Mouse (Mus musculus) lung, embryonic 14.5 days (tissue): ENCODE measurements around the gene Map3k5. TPM values are rescaled to one million over a fixed set of nuclear protein-coding genes. Genes with fewer than 3 reads are reported as not detected.

Source experiments
- ATAC-seq: fragments of 200-750 bp; cut with Nextera tagmentation; 2 replicates; pipeline ENCODE4 v1.8.0; 2017; ENCODE audit warnings: mild to moderate bottlenecking, moderate TSS enrichment, moderate library complexity; ENCODE audit not compliant: insufficient read depth
- DNase-seq: peaks from one replicate; pipeline ENCODE4 v3.0.0-alpha.2; 2015
- H3K27ac ChIP-seq: fragments of 300-500 bp; sonication (generic); 2 replicates; pipeline ENCODE4 v1.5.1; 2014; ENCODE audit warnings: low read depth, mild to moderate bottlenecking, moderate library complexity
- H3K27me3 ChIP-seq: fragments of 300-500 bp; sonication (generic); 2 replicates; pipeline ENCODE4 v1.6.1; 2014; ENCODE audit warnings: low read length, control low read depth; ENCODE audit not compliant: insufficient read depth
- H3K36me3 ChIP-seq: fragments of 300-500 bp; sonication (generic); 2 replicates; pipeline ENCODE4 v1.6.1; 2014; ENCODE audit warnings: control low read depth; ENCODE audit not compliant: insufficient read depth
- H3K4me1 ChIP-seq: fragments of 300-500 bp; sonication (generic); 2 replicates; pipeline ENCODE4 v1.6.1; 2014; ENCODE audit warnings: antibody characterized with exemption, control low read depth; ENCODE audit not compliant: insufficient read depth
- H3K4me2 ChIP-seq: fragments of 300-500 bp; sonication (generic); 2 replicates; pipeline ENCODE4 v1.6.1; 2014; ENCODE audit warnings: mild to moderate bottlenecking
- H3K4me3 ChIP-seq: fragments of 300-500 bp; sonication (generic); 2 replicates; pipeline ENCODE4 v1.5.1; 2014; ENCODE audit warnings: low read depth, low read length
- H3K9ac ChIP-seq: fragments of 300-500 bp; sonication (generic); 2 replicates; pipeline ENCODE4 v1.6.1; 2014
- H3K9me3 ChIP-seq: fragments of 300-500 bp; sonication (generic); 2 replicates; pipeline ENCODE4 v1.6.1; 2016; ENCODE audit warnings: low read depth, low read length, control low read depth
- CTCF ChIP-seq: IDR thresholded peaks from 2 replicates; pipeline ENCODE4 v1.5.1; 2016; ENCODE audit warnings: antibody characterized with exemption, low read depth
- WGBS: fragments of 180-500 bp; shearing (Covaris S2); extraction: QIAGEN DNeasy Blood & Tissue Kit; methylation state at CpG from one replicate; pipeline ENCODE4 v1.1.7; 2014; 5-methylcytosine and 5-hydroxymethylcytosine counted together
- polyA plus RNA-seq: library from polyadenylated mRNA; unstranded; fragments of >200 nt; fragmentation: Nextera tagmentation; extraction: Ambion mirVana; gene quantifications from 2 replicates; pipeline ENCODE4 v1.2.1, GENCODE M21; 2014

Gene Map3k5
- polyA plus RNA-seq, 1 experiment from 2014 or later = 2.5 TPM

DNA sequence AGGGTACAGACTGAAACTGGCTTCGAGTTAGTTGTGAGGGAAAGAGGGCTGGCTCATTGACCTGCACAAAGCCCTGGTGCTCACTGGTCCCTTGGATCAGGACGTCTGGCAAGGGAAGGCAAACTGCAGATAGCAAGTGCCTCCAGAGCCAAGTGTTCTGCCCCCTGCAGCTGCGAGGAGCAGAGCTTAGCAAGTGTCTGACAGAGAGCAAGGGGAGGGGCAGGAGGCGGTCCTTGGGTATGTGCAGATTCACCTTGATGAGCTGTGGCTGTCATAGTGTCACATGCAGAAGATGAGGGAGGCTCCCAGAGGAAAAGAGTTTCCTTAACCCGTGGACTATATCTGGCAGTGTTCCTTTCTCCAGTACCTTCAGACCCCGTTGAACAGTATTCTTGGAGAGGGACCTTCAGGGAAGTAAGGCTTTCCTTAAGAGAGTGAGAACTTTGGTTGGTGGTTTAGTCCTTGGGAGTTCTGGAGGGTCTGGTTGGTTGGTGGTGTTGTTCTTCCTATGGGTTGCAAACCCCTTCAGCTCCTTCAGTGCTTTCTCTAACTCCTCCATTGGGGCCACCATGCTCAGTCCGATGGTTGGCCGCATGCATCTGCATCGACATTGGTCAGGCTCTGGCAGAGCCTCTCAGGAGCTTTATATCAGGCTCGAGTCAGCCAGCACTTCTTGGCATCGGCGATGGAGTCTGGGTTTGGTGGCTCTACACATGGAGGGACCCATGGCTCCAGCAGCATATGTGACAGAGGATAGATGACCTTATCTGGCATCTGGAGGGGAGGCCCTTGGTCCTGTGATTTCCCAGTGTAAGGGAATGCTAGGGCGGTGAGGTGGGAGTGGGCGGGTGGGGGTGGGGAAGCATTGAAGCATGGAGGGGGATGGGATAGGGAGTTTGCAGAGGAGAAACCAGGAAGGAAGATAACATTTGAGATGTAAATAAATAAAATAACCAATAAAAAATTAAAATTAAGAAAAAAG, 60.5 kb downstream of the Map3k5 start:
- H3K27me3 ChIP-seq = no peaks in the 10 kb centered on the region
- H3K27ac ChIP-seq = no peak overlapping the region
- H3K4me1 ChIP-seq = no peaks in the 10 kb centered on the region
- no peak overlapping the region for H3K4me3 ChIP-seq
- DNase-seq (no peak), ATAC-seq (no peak)
- no peak overlapping the region for H3K9ac ChIP-seq
- no peaks in the 10 kb centered on the region for H3K36me3 ChIP-seq
- H3K9me3 ChIP-seq = no peaks in the 10 kb centered on the region
- WGBS = 54% methylated on average over 14 of the region's 14 CpGs
- no peak for TF ChIP-seq CTCF
- no peak overlapping the region for H3K4me2 ChIP-seq

GRCm38 (mm10) chr10:19996151-19996550, 61.9 kb downstream of the Map3k5 start:
- Histone ChIP-seq H3K27ac (no peak overlapping the region), H3K4me2 (no peak overlapping the region), H3K4me1 (no peaks in the 10 kb centered on the region), H3K4me3 (no peak overlapping the region), H3K36me3 (no peaks in the 10 kb centered on the region), H3K27me3 (no peaks in the 10 kb centered on the region), H3K9ac (no peak overlapping the region), H3K9me3 (no peaks in the 10 kb centered on the region)
- ATAC-seq (no peak), DNase-seq (no peak)
- WGBS = 63% methylated on average over 3 of the region's 3 CpGs
- no peak for TF ChIP-seq CTCF

GRCm38 (mm10) chr10:19999703-20000407, 65.6 kb downstream of the Map3k5 start:
- H3K9me3 ChIP-seq = no peaks in the 10 kb centered on the region
- no peak overlapping the region for H3K9ac ChIP-seq
- DNase-seq (no peak), ATAC-seq (no peak)
- no peak for TF ChIP-seq CTCF
- no peak overlapping the region for H3K4me2 ChIP-seq
- no peaks in the 10 kb centered on the region for H3K36me3 ChIP-seq
- H3K27ac ChIP-seq = no peak overlapping the region
- no peaks in the 10 kb centered on the region for H3K27me3 ChIP-seq
- WGBS = 71% methylated on average over 4 of the region's 4 CpGs
- H3K4me3 ChIP-seq = no peak overlapping the region
- H3K4me1 ChIP-seq = no peaks in the 10 kb centered on the region

GRCm38 (mm10) chr10:20000408-20000770, 66.1 kb downstream of the Map3k5 start:
- Histone ChIP-seq H3K4me3 (no peak overlapping the region), H3K9ac (no peak overlapping the region), H3K4me1 (no peaks in the 10 kb centered on the region), H3K27me3 (no peaks in the 10 kb centered on the region), H3K9me3 (no peaks in the 10 kb centered on the region), H3K36me3 (no peaks in the 10 kb centered on the region), H3K27ac (no peak overlapping the region), H3K4me2 (no peak overlapping the region)
- no peak for ATAC-seq
- no peak for DNase-seq
- 80% methylated on average over 8 of the region's 8 CpGs for WGBS
- TF ChIP-seq CTCF = no peak

DNA sequence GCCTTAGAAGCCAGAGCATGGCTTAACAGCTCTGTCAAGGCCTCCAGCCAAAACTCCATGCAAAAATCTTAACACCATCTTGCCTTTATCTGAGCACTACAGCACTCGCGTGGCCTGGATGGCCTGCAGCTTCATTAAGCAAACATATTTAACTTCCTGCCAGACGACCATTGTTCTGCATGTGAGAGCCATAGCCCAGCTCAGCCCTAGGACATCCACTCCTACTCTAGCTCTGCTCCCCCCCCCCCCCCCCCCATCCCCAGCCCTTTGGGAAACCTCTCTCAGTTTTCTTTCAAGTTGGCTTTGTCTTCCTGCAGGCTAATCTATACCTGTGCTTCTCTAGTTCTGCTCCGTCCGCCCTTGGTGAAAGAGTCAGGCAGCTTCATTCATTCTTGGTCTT, 67.7 kb downstream of the Map3k5 start:
- no peak overlapping the region for H3K9ac ChIP-seq
- no peaks in the 10 kb centered on the region for H3K4me1 ChIP-seq
- H3K9me3 ChIP-seq = no peaks in the 10 kb centered on the region
- H3K27me3 ChIP-seq = no peaks in the 10 kb centered on the region
- no peak overlapping the region for H3K4me2 ChIP-seq
- ATAC-seq (0 out of 2 replicates have a peak, but pooled peaks have one; percentile 17), DNase-seq (peak; percentile 34)
- H3K27ac ChIP-seq = no peak overlapping the region
- no peak overlapping the region for H3K4me3 ChIP-seq
- no peaks in the 10 kb centered on the region for H3K36me3 ChIP-seq
- TF ChIP-seq CTCF = no peak
- 32% methylated on average over 5 of the region's 5 CpGs for WGBS

DNA sequence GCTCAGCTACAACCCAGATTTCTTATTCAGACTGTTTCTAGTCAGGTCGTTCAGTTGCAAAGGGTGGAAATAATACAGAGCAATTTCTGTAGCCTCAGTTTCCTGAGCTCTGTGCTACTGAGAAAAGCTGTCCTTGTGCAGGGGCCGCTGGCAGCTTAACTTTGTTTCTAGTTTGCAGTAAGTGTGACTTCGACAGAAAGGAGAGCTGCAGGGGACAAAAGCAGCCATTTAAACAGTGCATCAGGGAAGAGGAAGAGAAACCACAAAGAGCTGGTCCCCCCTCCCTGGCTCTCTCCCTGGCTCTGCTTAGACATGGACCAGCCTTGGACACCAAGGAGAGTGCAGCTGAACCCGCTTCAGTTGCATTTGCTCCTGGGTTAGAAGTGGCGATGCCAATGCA, 68.7 kb downstream of the Map3k5 start:
- no peaks in the 10 kb centered on the region for H3K36me3 ChIP-seq
- no peak overlapping the region for H3K4me2 ChIP-seq
- H3K27ac ChIP-seq = no peak overlapping the region
- DNase-seq (no peak), ATAC-seq (no peak)
- no peak for TF ChIP-seq CTCF
- no peaks in the 10 kb centered on the region for H3K4me1 ChIP-seq
- no peaks in the 10 kb centered on the region for H3K9me3 ChIP-seq
- no peaks in the 10 kb centered on the region for H3K27me3 ChIP-seq
- no peak overlapping the region for H3K4me3 ChIP-seq
- no peak overlapping the region for H3K9ac ChIP-seq
- 60% methylated on average over 5 of the region's 5 CpGs for WGBS

- Histone ChIP-seq H3K27me3 (no peaks in the 10 kb centered on the region), H3K4me2 (no peak overlapping the region), H3K9me3 (no peaks in the 10 kb centered on the region), H3K4me1 (no peaks in the 10 kb centered on the region), H3K27ac (no peak overlapping the region), H3K4me3 (no peak overlapping the region), H3K36me3 (no peaks in the 10 kb centered on the region), H3K9ac (no peak overlapping the region)
- WGBS = 70% methylated on average over 4 of the region's 4 CpGs
- no peak for DNase-seq
- TF ChIP-seq CTCF = no peak
- no peak for ATAC-seq
Measured at GRCm38 (mm10) chr10:20004786-20005185, 70.5 kb downstream of the Map3k5 start.
